Mouse (Mus musculus): ENCODE results near the gene Gmcl1. TPM values are rescaled to one million over a fixed set of nuclear protein-coding genes. Genes with fewer than 3 reads are reported as not detected.

The Gmcl1 gene
- polyA plus RNA-seq, 1 experiment from 2014 or later = 38.0 TPM

DNA sequence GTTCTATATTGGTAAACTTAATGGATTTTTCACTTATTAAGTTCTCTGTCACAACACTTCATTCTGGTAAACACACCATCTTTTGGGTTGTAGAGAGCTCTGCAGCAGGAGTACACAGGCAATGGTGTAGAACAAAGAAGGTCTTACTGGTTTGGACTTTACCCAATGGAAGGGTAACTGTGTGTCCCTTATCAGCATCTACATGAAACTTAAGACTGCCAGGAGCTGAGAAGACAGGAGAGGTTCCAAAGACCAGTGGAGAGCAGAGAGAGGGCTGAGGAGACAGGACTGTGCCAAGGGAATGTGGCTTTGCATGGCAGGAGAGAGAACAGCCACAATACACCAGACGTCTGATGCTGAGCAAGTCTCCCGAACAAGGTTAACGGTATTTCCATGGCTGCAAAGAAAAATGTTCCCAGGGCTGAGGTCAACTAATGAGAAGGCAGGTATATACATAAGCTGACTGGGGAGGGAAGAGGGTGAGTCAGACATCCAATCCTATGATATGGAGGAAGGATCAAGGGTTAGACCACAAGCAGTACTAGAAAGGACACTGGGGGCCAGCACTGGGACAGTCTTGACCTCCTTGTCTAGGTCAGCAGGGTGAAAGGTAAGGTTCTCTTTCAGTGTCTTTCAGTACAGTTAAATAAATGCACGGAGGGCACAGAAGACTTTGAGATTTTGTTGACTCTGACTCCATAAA is 25.0 kb downstream of the Gmcl1 start:
- DNase-seq (no peak), ATAC-seq (ENCODE audit: low FRiP score, low TSS enrichment) (no peak)
- Histone ChIP-seq H3K27me3 (ENCODE audit: control insufficient read depth, insufficient read depth, low read length) (no peaks in the 10 kb centered on the region), H3K4me3 (replicated peaks; ENCODE audit: low read depth, low read length) (no peak overlapping the region), H3K27ac (replicated peaks; ENCODE audit: low read depth, low read length) (no peak overlapping the region), H3K4me1 (ENCODE audit: control insufficient read depth, insufficient read depth, low read length) (no peaks in the 10 kb centered on the region), H3K4me2 (ENCODE audit: low read length) (no peak overlapping the region), H3K9me3 (ENCODE audit: control insufficient read depth, low read length) (no peaks in the 10 kb centered on the region), H3K36me3 (ENCODE audit: control insufficient read depth, insufficient read depth, low read length) (peaks cover 78% of the 10 kb centered on the region), H3K9ac (replicated peaks; ENCODE audit: low read length) (no peak overlapping the region)
- 81% methylated on average over 4 of the region's 4 CpGs for WGBS

- Histone ChIP-seq H3K4me1 (ENCODE audit: control insufficient read depth, insufficient read depth, low read length) (no peaks in the 10 kb centered on the region), H3K9me3 (ENCODE audit: control insufficient read depth, low read length) (no peaks in the 10 kb centered on the region), H3K36me3 (ENCODE audit: control insufficient read depth, insufficient read depth, low read length) (peaks cover 94% of the 10 kb centered on the region), H3K9ac (replicated peaks; ENCODE audit: low read length) (no peak overlapping the region), H3K27me3 (ENCODE audit: control insufficient read depth, insufficient read depth, low read length) (no peaks in the 10 kb centered on the region), H3K4me2 (ENCODE audit: low read length) (no peak overlapping the region), H3K27ac (replicated peaks; ENCODE audit: low read depth, low read length) (no peak overlapping the region), H3K4me3 (replicated peaks; ENCODE audit: low read depth, low read length) (no peak overlapping the region)
- WGBS = 95% methylated on average over 9 of the region's 9 CpGs
- no peak for ATAC-seq (ENCODE audit: low FRiP score, low TSS enrichment)
- DNase-seq = no peak
Measured at GRCm38 (mm10) chr6:86702577-86702976, 30.6 kb downstream of the Gmcl1 start.

DNA sequence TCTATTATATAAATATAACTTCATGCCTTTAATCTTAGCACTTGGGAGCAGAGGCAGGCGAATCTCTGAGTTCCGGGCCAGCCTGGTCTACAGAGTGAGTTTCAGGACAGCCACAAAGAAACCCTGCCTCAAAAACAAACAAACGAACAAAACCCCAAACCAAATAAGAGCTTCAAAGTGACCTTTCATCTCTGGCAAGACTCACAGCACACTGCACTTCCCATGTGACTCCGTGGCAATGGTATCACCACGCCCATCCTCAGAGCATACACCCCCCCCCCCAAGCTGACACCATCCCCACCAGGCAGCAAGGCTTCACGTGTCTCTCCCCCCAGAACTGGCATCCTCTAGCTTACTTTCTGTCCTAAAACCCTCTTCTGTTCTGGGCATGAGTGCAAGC is 35.3 kb downstream of the Gmcl1 start:
- Histone ChIP-seq H3K4me2 (ENCODE audit: low read length) (no peak overlapping the region), H3K4me3 (replicated peaks; ENCODE audit: low read depth, low read length) (no peak overlapping the region), H3K27me3 (ENCODE audit: control insufficient read depth, insufficient read depth, low read length) (no peaks in the 10 kb centered on the region), H3K9ac (replicated peaks; ENCODE audit: low read length) (no peak overlapping the region), H3K4me1 (ENCODE audit: control insufficient read depth, insufficient read depth, low read length) (no peaks in the 10 kb centered on the region), H3K36me3 (ENCODE audit: control insufficient read depth, insufficient read depth, low read length) (peaks cover 95% of the 10 kb centered on the region), H3K9me3 (ENCODE audit: control insufficient read depth, low read length) (no peaks in the 10 kb centered on the region), H3K27ac (replicated peaks; ENCODE audit: low read depth, low read length) (no peak overlapping the region)
- DNase-seq (no peak), ATAC-seq (ENCODE audit: low FRiP score, low TSS enrichment) (no peak)
- WGBS = 89% methylated on average over 6 of the region's 6 CpGs

DNA sequence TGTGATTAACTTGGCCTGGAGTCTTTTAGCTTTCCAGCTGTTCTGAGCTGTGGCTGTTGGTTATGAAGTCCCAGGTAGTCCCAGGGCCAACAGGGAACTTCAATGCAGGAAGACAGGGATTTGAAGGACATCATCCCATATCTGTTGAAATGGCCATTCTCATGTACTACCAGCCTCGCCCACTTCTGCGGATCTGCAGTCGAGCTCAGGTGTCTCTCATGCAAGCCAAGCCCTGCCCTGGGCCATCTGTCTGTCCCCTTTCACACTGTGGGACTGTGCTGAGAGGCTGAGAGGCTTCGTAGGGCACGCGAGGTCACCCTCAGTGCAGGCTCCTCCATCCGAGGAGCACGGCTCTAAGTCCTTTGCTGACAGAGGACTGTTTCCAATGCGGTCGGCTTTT is 37.0 kb downstream of the Gmcl1 start:
- ATAC-seq (ENCODE audit: low FRiP score, low TSS enrichment) (no peak), DNase-seq (no peak)
- H3K9me3 ChIP-seq (ENCODE audit: control insufficient read depth, low read length) = no peaks in the 10 kb centered on the region
- no peak overlapping the region for H3K27ac ChIP-seq (replicated peaks; ENCODE audit: low read depth, low read length)
- H3K36me3 ChIP-seq (ENCODE audit: control insufficient read depth, insufficient read depth, low read length) = peaks cover 92% of the 10 kb centered on the region
- no peaks in the 10 kb centered on the region for H3K27me3 ChIP-seq (ENCODE audit: control insufficient read depth, insufficient read depth, low read length)
- WGBS = 90% methylated on average over 10 of the region's 10 CpGs
- H3K4me3 ChIP-seq (replicated peaks; ENCODE audit: low read depth, low read length) = no peak overlapping the region
- no peaks in the 10 kb centered on the region for H3K4me1 ChIP-seq (ENCODE audit: control insufficient read depth, insufficient read depth, low read length)
- H3K9ac ChIP-seq (replicated peaks; ENCODE audit: low read length) = no peak overlapping the region
- no peak overlapping the region for H3K4me2 ChIP-seq (ENCODE audit: low read length)

GRCm38 (mm10) chr6:86694465-86694864 is 38.7 kb downstream of the Gmcl1 start:
- Histone ChIP-seq H3K9ac (replicated peaks; ENCODE audit: low read length) (no peak overlapping the region), H3K4me2 (ENCODE audit: low read length) (no peak overlapping the region), H3K36me3 (ENCODE audit: control insufficient read depth, insufficient read depth, low read length) (peaks cover 91% of the 10 kb centered on the region), H3K27ac (replicated peaks; ENCODE audit: low read depth, low read length) (no peak overlapping the region), H3K27me3 (ENCODE audit: control insufficient read depth, insufficient read depth, low read length) (no peaks in the 10 kb centered on the region), H3K4me1 (ENCODE audit: control insufficient read depth, insufficient read depth, low read length) (no peaks in the 10 kb centered on the region), H3K9me3 (ENCODE audit: control insufficient read depth, low read length) (no peaks in the 10 kb centered on the region), H3K4me3 (replicated peaks; ENCODE audit: low read depth, low read length) (no peak overlapping the region)
- no peak for ATAC-seq (ENCODE audit: low FRiP score, low TSS enrichment)
- peak; percentile 71 for DNase-seq

- Histone ChIP-seq H3K4me3 (replicated peaks; ENCODE audit: low read depth, low read length) (no peak overlapping the region), H3K36me3 (ENCODE audit: control insufficient read depth, insufficient read depth, low read length) (peaks cover 61% of the 10 kb centered on the region), H3K27ac (replicated peaks; ENCODE audit: low read depth, low read length) (no peak overlapping the region), H3K27me3 (ENCODE audit: control insufficient read depth, insufficient read depth, low read length) (no peaks in the 10 kb centered on the region), H3K4me1 (ENCODE audit: control insufficient read depth, insufficient read depth, low read length) (0 out of 2 replicates have a peak, but pooled peaks cover 1% of the 10 kb centered on the region), H3K9me3 (ENCODE audit: control insufficient read depth, low read length) (no peaks in the 10 kb centered on the region), H3K9ac (replicated peaks; ENCODE audit: low read length) (no peak overlapping the region), H3K4me2 (ENCODE audit: low read length) (no peak overlapping the region)
- no peak for DNase-seq
- WGBS = 94% methylated on average over 3 of the region's 3 CpGs
- ATAC-seq (ENCODE audit: low FRiP score, low TSS enrichment) = no peak
Measured at GRCm38 (mm10) chr6:86689671-86690070, 43.5 kb downstream of the Gmcl1 start.

DNA sequence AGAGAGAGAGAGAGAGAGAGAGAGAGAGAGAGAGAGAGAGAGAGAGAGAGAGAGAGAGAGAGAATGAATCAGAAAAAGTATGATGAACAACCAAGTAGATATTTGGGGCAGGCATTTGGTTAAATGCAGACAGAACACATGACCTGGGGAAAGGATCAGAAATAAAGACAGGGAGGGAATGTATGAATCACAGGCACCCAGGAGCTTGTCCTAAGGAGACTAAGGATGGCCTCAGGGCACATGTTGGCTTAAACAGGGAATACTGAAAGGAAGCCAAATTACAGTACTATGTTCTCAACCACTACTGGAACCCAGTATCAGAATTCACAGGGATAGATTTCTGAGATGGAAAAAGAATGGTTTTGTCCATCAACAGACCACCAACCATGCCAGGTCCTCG is 46.2 kb downstream of the Gmcl1 start:
- peaks cover 47% of the 10 kb centered on the region for H3K36me3 ChIP-seq (ENCODE audit: control insufficient read depth, insufficient read depth, low read length)
- H3K4me3 ChIP-seq (replicated peaks; ENCODE audit: low read depth, low read length) = no peak overlapping the region
- WGBS = 79% methylated on average over 1 of the region's 1 CpGs
- H3K9ac ChIP-seq (replicated peaks; ENCODE audit: low read length) = no peak overlapping the region
- DNase-seq (no peak), ATAC-seq (ENCODE audit: low FRiP score, low TSS enrichment) (no peak)
- H3K27me3 ChIP-seq (ENCODE audit: control insufficient read depth, insufficient read depth, low read length) = no peaks in the 10 kb centered on the region
- H3K4me2 ChIP-seq (ENCODE audit: low read length) = no peak overlapping the region
- no peaks in the 10 kb centered on the region for H3K9me3 ChIP-seq (ENCODE audit: control insufficient read depth, low read length)
- H3K4me1 ChIP-seq (ENCODE audit: control insufficient read depth, insufficient read depth, low read length) = peaks cover 11% of the 10 kb centered on the region
- no peak overlapping the region for H3K27ac ChIP-seq (replicated peaks; ENCODE audit: low read depth, low read length)

- H3K27me3 ChIP-seq (ENCODE audit: control insufficient read depth, insufficient read depth, low read length) = no peaks in the 10 kb centered on the region
- H3K4me1 ChIP-seq (ENCODE audit: control insufficient read depth, insufficient read depth, low read length) = peaks cover 11% of the 10 kb centered on the region
- ATAC-seq (ENCODE audit: low FRiP score, low TSS enrichment) (no peak), DNase-seq (no peak)
- H3K4me2 ChIP-seq (ENCODE audit: low read length) = peak overlapping the region; percentile 87
- H3K4me3 ChIP-seq (replicated peaks; ENCODE audit: low read depth, low read length) = peak overlapping the region; percentile 86
- no peaks in the 10 kb centered on the region for H3K9me3 ChIP-seq (ENCODE audit: control insufficient read depth, low read length)
- H3K27ac ChIP-seq (replicated peaks; ENCODE audit: low read depth, low read length) = peak overlapping the region; percentile 66
- H3K36me3 ChIP-seq (ENCODE audit: control insufficient read depth, insufficient read depth, low read length) = peaks cover 48% of the 10 kb centered on the region
- WGBS = 40% methylated on average over 12 of the region's 12 CpGs
- H3K9ac ChIP-seq (replicated peaks; ENCODE audit: low read length) = peak overlapping the region; percentile 83
Measured at GRCm38 (mm10) chr6:86684655-86685011, 48.5 kb downstream of the Gmcl1 start.

- Histone ChIP-seq H3K4me1 (ENCODE audit: control insufficient read depth, insufficient read depth, low read length) (peaks cover 11% of the 10 kb centered on the region), H3K4me2 (ENCODE audit: low read length) (peak within 1 kb of the TSS; percentile 87), H3K9ac (replicated peaks; ENCODE audit: low read length) (peak within 1 kb of the TSS; percentile 83), H3K27me3 (ENCODE audit: control insufficient read depth, insufficient read depth, low read length) (no peaks in the 10 kb centered on the region), H3K9me3 (ENCODE audit: control insufficient read depth, low read length) (no peaks in the 10 kb centered on the region), H3K4me3 (replicated peaks; ENCODE audit: low read depth, low read length) (peak within 1 kb of the TSS; percentile 86), H3K36me3 (ENCODE audit: control insufficient read depth, insufficient read depth, low read length) (peaks cover 49% of the 10 kb centered on the region), H3K27ac (replicated peaks; ENCODE audit: low read depth, low read length) (peak within 1 kb of the TSS; percentile 66)
- peak; percentile 72; the same call in 1 of the 2 replicates for ATAC-seq (ENCODE audit: low FRiP score, low TSS enrichment)
- DNase-seq = peak; percentile 94
- WGBS = 3% methylated on average over 36 of the region's 36 CpGs
Measured at GRCm38 (mm10) chr6:86683872-86684654, 49.1 kb downstream of the Gmcl1 start, which contains the start of gene Snrnp27. Gene Snrnp27 (minus strand): TSS chr6:86684522.

All from midbrain, embryonic 14.5 days (tissue).